Mouse (Mus musculus) left cerebral cortex, postnatal 25 days (tissue): ENCODE results near the gene Zfp639. TPM values are rescaled to one million over a fixed set of nuclear protein-coding genes. Genes with fewer than 3 reads are reported as not detected.

Source experiments
- total RNA-seq, 2 experiments: library from RNA; stranded (reverse); gene quantifications; 2 replicates each; pipeline ENCODE4 v1.2.3; 2021

Gene Zfp639
- total RNA-seq, 2 experiments from 2014 or later, result 34.2 to 35.4 TPM

Other genes with a start within 250 kb of the Zfp639 start
- 10 to 100 TPM; 96.0 to 98.3 TPM for gene Zmat3, start 144.2 kb upstream of the Zfp639 start, total RNA-seq
- gene Pik3ca, start 112.6 kb upstream of the Zfp639 start, total RNA-seq, result 10 to 100 TPM; 60.9 to 62.3 TPM
- gene Kcnmb3, start 18.0 kb upstream of the Zfp639 start, total RNA-seq, result under 1 TPM; 0.57 to 0.76 TPM
- 100 to 1,000 TPM; 106 to 124 TPM for gene Mfn1, start 19.2 kb downstream of the Zfp639 start, total RNA-seq
- gene Gnb4, start 106.3 kb downstream of the Zfp639 start, total RNA-seq, result 10 to 100 TPM; 44.5 to 47.1 TPM
- 10 to 100 TPM; 14.6 to 16.7 TPM for gene Actl6a, start 196.0 kb downstream of the Zfp639 start, total RNA-seq
- 100 to 1,000 TPM; 212 to 213 TPM for gene Ndufb5, start 226.7 kb downstream of the Zfp639 start, total RNA-seq
- gene Mrpl47, start 227.3 kb downstream of the Zfp639 start, total RNA-seq, result 10 to 100 TPM; 22.1 to 22.8 TPM